Mouse (Mus musculus) embryonic facial prominence, embryonic 11.5 days (tissue): ENCODE results near the gene Nfat5. TPM values are rescaled to one million over a fixed set of nuclear protein-coding genes. Genes with fewer than 3 reads are reported as not detected.

Experiments used
- ATAC-seq: fragments of 200-750 bp; cut with Nextera tagmentation; replicated peaks from 2 replicates; pipeline ENCODE4 v1.8.0; 2017; ENCODE audit warnings: low read depth; ENCODE audit not compliant: insufficient number of reproducible peaks, low FRiP score, low TSS enrichment
- DNase-seq: peaks from one replicate; pipeline ENCODE4 v3.0.0-alpha.2; 2015; ENCODE audit warnings: low spot score
- H3K27ac ChIP-seq: fragments of 300-500 bp; sonication (generic); replicated peaks from 2 replicates; pipeline ENCODE4 v1.5.1; 2014; ENCODE audit warnings: mild to moderate bottlenecking, low read depth, low read length, control low read depth
- H3K27me3 ChIP-seq: fragments of 300-500 bp; sonication (generic); 2 replicates; pipeline ENCODE4 v1.6.1; 2014; ENCODE audit warnings: mild to moderate bottlenecking, low read length, moderate library complexity, mixed read lengths; ENCODE audit not compliant: control insufficient read depth, insufficient read depth
- H3K36me3 ChIP-seq: fragments of 300-500 bp; sonication (generic); replicated peaks from 2 replicates; pipeline ENCODE4 v1.6.1; 2014; ENCODE audit warnings: low read depth, mild to moderate bottlenecking, low read length, moderate library complexity, mixed read lengths; ENCODE audit not compliant: control insufficient read depth, insufficient read depth
- H3K4me1 ChIP-seq: fragments of 300-500 bp; sonication (generic); 2 replicates; pipeline ENCODE4 v1.6.1; 2014; ENCODE audit warnings: low read length, mixed read lengths; ENCODE audit not compliant: control insufficient read depth, insufficient read depth
- H3K4me2 ChIP-seq: fragments of 300-500 bp; sonication (generic); 2 replicates; pipeline ENCODE4 v1.6.1; 2014; ENCODE audit warnings: low read depth, mild to moderate bottlenecking, control low read depth, low read length, moderate library complexity
- H3K4me3 ChIP-seq: fragments of 300-500 bp; sonication (generic); 2 replicates; pipeline ENCODE4 v1.5.1; 2014; ENCODE audit warnings: low read depth, low read length, control low read depth
- H3K9ac ChIP-seq: fragments of 300-500 bp; sonication (generic); replicated peaks from 2 replicates; pipeline ENCODE4 v1.6.1; 2014; ENCODE audit warnings: mild to moderate bottlenecking, control low read depth, low read length
- H3K9me3 ChIP-seq: fragments of 300-500 bp; sonication (generic); replicated peaks from 2 replicates; pipeline ENCODE4 v1.6.1; 2016; ENCODE audit warnings: mild to moderate bottlenecking, low read length, inconsistent platforms, mixed read lengths; ENCODE audit not compliant: control insufficient read depth
- WGBS: fragments of 180-500 bp; shearing (Covaris S2); extraction: QIAGEN DNeasy Blood & Tissue Kit; methylation state at CpG from one replicate; pipeline ENCODE4 v1.1.7; 2014; 5-methylcytosine and 5-hydroxymethylcytosine counted together
- polyA plus RNA-seq: library from polyadenylated mRNA; unstranded; fragments of >200 nt; fragmentation: Nextera tagmentation; extraction: Ambion mirVana; gene quantifications from 2 replicates; pipeline ENCODE4 v1.2.1, GENCODE M21; 2014

The Nfat5 gene
- polyA plus RNA-seq, 1 experiment from 2014 or later = 8.8 TPM

DNA sequence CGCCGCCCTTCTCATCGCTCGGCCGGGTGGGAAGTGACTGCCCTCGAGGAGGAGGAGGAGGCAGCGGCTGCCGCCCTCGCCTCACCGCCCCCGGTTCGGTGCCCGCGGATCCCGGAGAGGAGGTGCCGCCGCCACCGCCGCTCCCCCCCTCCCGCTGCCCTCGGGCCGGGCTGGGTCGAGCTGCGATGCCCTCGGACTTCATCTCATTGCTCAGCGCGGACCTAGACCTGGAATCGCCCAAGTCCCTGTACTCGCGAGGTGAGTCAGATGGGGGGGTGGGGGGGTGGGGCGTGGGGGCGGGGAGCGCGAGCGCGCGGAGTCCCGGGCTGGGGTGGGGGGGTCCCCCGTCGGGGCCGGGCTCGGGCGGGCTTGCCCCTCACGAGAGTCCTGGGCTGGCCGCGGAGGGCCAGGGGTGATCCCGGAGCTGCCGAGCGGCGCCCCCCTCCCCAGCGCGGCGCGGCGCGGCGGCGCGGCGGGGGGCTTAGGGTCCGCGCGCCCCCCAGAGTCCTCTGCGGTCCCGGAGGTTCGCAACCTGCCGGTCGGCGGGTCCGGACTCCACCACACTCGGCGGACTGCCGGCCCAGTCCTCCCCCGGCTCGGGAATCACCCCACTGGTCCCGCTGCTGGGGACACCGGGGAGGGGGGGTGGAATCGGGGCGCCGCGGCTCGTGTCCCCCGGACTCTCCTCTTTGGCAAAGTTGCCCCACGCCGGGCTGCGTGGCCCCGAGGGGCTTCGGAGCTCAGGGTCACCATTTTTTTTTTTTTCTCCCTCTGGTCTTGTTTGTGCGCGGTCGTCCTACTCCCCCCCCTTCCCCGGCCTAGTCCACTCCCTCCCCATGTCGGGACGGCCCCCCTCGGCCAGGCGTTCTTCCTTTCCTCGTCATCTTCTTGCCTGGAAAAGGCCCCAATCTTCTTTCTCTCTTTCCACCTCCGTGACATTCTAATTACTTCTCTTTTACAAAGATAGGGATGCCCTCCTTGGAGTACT lies 665 bp downstream of the Nfat5 start:
- Histone ChIP-seq H3K27ac (peak overlapping the region; percentile 85), H3K9ac (peak overlapping the region; percentile 90), H3K9me3 (no peaks in the 10 kb centered on the region), H3K4me2 (peak overlapping the region; percentile 48), H3K36me3 (no peaks in the 10 kb centered on the region), H3K4me1 (no peaks in the 10 kb centered on the region), H3K27me3 (no peaks in the 10 kb centered on the region), H3K4me3 (peak overlapping the region; percentile 95)
- under 1% methylated on average over 61 of the region's 98 CpGs for WGBS
- peak; percentile 50 for DNase-seq
- peak; percentile 62 for ATAC-seq

DNA sequence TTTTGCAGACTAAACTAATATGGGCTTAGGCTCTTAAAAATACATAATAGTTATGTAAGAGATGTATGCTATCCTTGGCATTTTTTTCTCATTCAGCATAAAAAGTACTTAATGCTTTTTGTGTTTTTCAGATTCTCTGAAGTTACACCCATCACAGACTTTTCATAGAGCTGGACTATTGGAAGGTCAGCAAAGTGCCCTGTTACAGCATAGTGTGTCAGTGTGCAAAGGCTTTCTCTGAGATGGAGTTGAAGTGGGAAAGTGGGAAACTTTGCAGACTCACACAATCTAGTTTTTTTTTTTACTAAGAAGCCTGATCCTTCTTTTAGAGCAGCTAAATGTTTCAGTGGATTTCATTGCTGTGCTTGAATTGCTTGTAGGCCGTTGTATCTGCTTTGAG lies 2.2 kb downstream of the Nfat5 start:
- H3K9ac ChIP-seq = no peak overlapping the region
- H3K27me3 ChIP-seq = no peaks in the 10 kb centered on the region
- H3K9me3 ChIP-seq = no peaks in the 10 kb centered on the region
- WGBS = 92% methylated on average over 1 of the region's 1 CpGs
- no peaks in the 10 kb centered on the region for H3K4me1 ChIP-seq
- H3K4me2 ChIP-seq = no peak overlapping the region
- H3K4me3 ChIP-seq = no peak overlapping the region
- no peak overlapping the region for H3K27ac ChIP-seq
- DNase-seq (no peak), ATAC-seq (no peak)
- H3K36me3 ChIP-seq = no peaks in the 10 kb centered on the region

DNA sequence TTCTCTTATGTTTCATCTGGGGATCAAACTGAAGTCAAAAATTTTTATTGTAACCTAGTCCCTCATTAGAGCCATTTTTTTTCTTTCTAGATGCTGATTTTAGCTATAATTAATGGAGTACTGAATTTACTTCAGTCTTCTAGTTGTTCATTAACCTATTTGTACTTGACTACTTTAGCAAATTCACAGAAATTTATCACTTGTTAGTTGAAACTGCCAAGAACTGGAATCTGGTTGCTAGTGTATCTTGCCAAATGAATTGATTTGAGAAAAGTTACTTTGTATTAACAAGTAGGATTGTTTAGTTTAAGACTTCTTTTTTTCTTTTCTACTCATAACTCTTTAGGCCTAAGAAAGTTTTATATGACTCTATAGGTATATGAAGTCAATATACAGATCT lies 18.6 kb downstream of the Nfat5 start:
- no peaks in the 10 kb centered on the region for H3K27me3 ChIP-seq
- H3K36me3 ChIP-seq = no peaks in the 10 kb centered on the region
- no peak overlapping the region for H3K4me3 ChIP-seq
- H3K9me3 ChIP-seq = no peaks in the 10 kb centered on the region
- no peak overlapping the region for H3K9ac ChIP-seq
- no peak overlapping the region for H3K27ac ChIP-seq
- H3K4me2 ChIP-seq = no peak overlapping the region
- no peaks in the 10 kb centered on the region for H3K4me1 ChIP-seq
- DNase-seq (no peak), ATAC-seq (no peak)

GRCm38 (mm10) chr8:107324142-107324541 lies 30.9 kb downstream of the Nfat5 start:
- ATAC-seq = no peak

DNA sequence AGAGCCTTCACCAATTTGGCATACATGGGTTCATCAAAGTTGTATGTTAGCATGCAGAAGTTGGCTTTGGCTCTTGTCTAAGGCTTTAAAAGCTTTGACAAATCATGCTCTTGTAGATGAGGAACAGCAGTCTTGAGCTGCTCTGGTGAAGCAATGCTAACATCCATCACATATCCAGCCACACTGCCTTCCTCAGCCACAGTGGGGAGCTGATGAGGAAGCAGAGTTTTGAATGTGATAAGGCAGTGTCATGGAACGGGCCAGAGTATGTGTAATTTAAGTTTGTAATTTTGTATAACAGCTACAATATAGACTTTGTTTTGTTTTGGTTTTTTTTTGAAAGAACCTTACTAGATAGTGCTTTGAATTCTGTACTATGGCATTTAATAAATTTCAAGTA lies 36.3 kb downstream of the Nfat5 start:
- H3K4me1 ChIP-seq = no peaks in the 10 kb centered on the region
- H3K4me2 ChIP-seq = no peak overlapping the region
- no peaks in the 10 kb centered on the region for H3K9me3 ChIP-seq
- ATAC-seq (no peak), DNase-seq (no peak)
- no peak overlapping the region for H3K9ac ChIP-seq
- no peak overlapping the region for H3K4me3 ChIP-seq
- H3K27ac ChIP-seq = no peak overlapping the region
- no peaks in the 10 kb centered on the region for H3K27me3 ChIP-seq
- 79% methylated on average over 1 of the region's 1 CpGs for WGBS
- H3K36me3 ChIP-seq = no peaks in the 10 kb centered on the region

More at GRCm38 (mm10) chr8:107324142-107324541, 30.9 kb downstream of the Nfat5 start:
- no peak overlapping the region for H3K27ac ChIP-seq
- no peaks in the 10 kb centered on the region for H3K9me3 ChIP-seq
- H3K4me3 ChIP-seq = no peak overlapping the region
- no peaks in the 10 kb centered on the region for H3K4me1 ChIP-seq
- peak; percentile 93 for DNase-seq
- H3K36me3 ChIP-seq = no peaks in the 10 kb centered on the region
- no peak overlapping the region for H3K4me2 ChIP-seq
- 0% methylated on average over 1 of the region's 1 CpGs for WGBS
- H3K9ac ChIP-seq = no peak overlapping the region
- no peaks in the 10 kb centered on the region for H3K27me3 ChIP-seq

DNA sequence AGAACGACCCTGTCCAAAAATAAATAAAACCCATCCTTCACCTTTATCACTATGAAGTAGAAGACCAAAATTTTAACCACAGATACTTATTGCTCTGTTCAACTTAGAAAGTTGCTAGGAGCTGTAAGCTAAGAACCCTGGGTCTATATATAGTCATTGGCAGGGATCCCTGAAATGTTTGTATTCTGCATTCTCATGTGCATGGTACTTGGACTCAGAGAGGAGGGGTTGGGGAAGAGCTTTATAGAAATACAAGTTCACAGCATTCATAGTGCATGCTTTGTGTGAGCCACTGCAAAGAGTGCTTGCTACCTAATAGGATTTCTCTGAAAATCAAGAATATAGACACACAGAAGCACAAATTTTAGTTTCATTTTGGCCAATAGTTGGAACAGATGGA lies 43.2 kb downstream of the Nfat5 start:
- H3K4me3 ChIP-seq = no peak overlapping the region
- no peak overlapping the region for H3K9ac ChIP-seq
- no peaks in the 10 kb centered on the region for H3K27me3 ChIP-seq
- H3K4me2 ChIP-seq = no peak overlapping the region
- H3K9me3 ChIP-seq = no peaks in the 10 kb centered on the region
- no peak for ATAC-seq
- H3K27ac ChIP-seq = no peak overlapping the region
- WGBS = 95% methylated on average over 1 of the region's 1 CpGs
- H3K36me3 ChIP-seq = no peaks in the 10 kb centered on the region
- H3K4me1 ChIP-seq = no peaks in the 10 kb centered on the region
- DNase-seq = no peak

DNA sequence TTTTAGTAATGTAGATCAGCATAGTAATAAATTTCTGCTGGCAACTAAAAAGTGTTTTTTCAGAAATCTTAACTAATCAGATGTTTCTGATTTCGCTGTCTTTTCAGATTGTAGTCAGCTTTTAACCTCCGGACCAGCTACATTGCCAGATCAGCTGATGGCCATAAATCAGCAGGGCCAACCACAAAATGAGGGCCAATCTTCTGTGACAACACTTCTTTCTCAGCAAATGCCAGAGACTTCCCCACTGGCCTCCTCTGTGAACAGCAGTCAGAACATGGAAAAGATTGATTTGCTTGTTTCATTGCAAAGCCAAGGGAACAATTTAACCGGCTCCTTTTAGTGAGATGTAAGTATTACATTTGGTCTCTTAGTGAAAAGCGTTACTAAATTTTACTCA lies 77.0 kb downstream of the Nfat5 start:
- ATAC-seq = no peak
- H3K4me1 ChIP-seq = no peaks in the 10 kb centered on the region

GRCm38 (mm10) chr8:107377346-107377745 lies 84.1 kb downstream of the Nfat5 start:
- Histone ChIP-seq H3K4me1 (no peaks in the 10 kb centered on the region), H3K9ac (no peak overlapping the region), H3K4me3 (no peak overlapping the region), H3K27ac (no peak overlapping the region), H3K27me3 (no peaks in the 10 kb centered on the region), H3K4me2 (no peak overlapping the region), H3K9me3 (no peaks in the 10 kb centered on the region), H3K36me3 (no peaks in the 10 kb centered on the region; the same call in 1 of the 2 replicates)
- 90% methylated on average over 3 of the region's 3 CpGs for WGBS
- ATAC-seq (no peak), DNase-seq (no peak)

More for the DNA sequence above, 77.0 kb downstream of the Nfat5 start:
- no peaks in the 10 kb centered on the region for H3K9me3 ChIP-seq
- H3K36me3 ChIP-seq = peaks cover 3% of the 10 kb centered on the region; the same call in 1 of the 2 replicates
- no peak overlapping the region for H3K27ac ChIP-seq
- H3K4me2 ChIP-seq = no peak overlapping the region
- WGBS = 93% methylated on average over 4 of the region's 4 CpGs
- H3K9ac ChIP-seq = no peak overlapping the region
- H3K27me3 ChIP-seq = no peaks in the 10 kb centered on the region
- no peak overlapping the region for H3K4me3 ChIP-seq
- no peak for DNase-seq
